Mouse (Mus musculus): ENCODE measurements around the gene Ctla2b. TPM values are rescaled to one million over a fixed set of nuclear protein-coding genes. Genes with fewer than 3 reads are reported as not detected.
"Not testable (repeated sequence)": the region's sequence is repeated elsewhere in the genome, so short reads cannot be mapped to it uniquely, and the experiment has no call there.

The Ctla2b gene
- total RNA-seq (2021) = 1 to 10 TPM in 1 of 2 experiments, not detected in 1; 2.1 TPM

- no peak for DNase-seq
Observed at GRCm38 (mm10) chr13:60897328-60897727, at the start of gene Ctla2b. TSS of gene Ctla2b (minus strand) at chr13:60897447.

DNA sequence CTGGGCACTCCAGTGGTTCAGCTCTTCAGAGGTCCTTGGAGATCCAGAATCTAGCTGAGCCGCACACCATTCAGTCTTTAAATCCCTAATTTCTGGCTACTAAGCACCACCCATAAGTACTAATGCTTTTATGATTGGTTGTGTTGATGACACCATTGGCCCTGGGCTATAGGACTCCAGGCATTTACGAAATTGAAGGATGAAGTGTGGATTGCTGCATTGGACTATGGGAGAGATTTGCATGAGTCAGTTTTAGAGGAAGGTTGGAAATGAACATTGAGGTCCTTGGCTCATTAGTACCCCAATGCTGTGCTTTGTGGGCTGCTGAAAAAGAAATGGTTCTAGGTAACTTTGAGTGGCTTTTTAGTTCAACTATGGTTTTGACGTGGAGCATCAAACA is 44.6 kb upstream of the Ctla2b start, which contains the start of gene Tpbpa:
Tpbpa (minus strand) TSS at position 101 of the 400 bp plus-strand sequence.
- DNase-seq; intact Hi-C loops (cut with DNase I): not testable (repeated sequence)

More at GRCm38 (mm10) chr13:60897328-60897727, at the start of gene Ctla2b:
- intact Hi-C loops (cut with DNase I) = no loop called here

GRCm38 (mm10) chr13:60936500-60936901 is 39.3 kb upstream of the Ctla2b start, which contains the start of the genes Gm49391 and Ctla2a:
TSS of gene Gm49391 (minus strand) at chr13:60936571.
TSS of gene Ctla2a (minus strand) at chr13:60936625.
- intact Hi-C loops (cut with DNase I) = no loop called here
- no peak for DNase-seq

GRCm38 (mm10) chr13:60935490-60935889 is 38.2 kb upstream of the Ctla2b start, which contains the start of gene Gm49393:
TSS of gene Gm49393 (minus strand) at chr13:60935590.
- intact Hi-C loops (cut with DNase I); DNase-seq: not testable (repeated sequence)

DNA sequence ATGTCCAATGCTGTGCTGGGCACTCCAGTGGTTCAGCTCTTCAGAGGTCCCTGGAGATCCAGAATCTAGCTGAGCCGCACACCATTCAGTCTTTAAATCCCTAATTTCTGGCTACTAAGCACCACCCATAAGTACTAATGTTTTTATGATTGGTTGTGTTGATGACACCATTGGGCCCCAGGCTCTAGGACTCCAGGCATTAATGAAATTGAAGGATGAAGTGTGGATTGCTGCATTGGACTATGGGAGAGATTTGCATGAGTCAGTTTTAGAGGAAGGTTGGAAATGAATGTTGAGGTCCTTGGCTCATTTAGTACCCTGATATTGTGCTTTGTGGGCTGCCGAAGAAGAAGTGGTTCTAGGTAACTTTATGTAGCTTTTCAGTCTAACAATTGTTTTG is 7.5 kb upstream of the Ctla2b start, which contains the start of gene Tpbpb:
Tpbpb (minus strand) TSS at position 101 of the 400 bp plus-strand sequence.
- DNase-seq; intact Hi-C loops (cut with DNase I): not testable (repeated sequence)

DNA sequence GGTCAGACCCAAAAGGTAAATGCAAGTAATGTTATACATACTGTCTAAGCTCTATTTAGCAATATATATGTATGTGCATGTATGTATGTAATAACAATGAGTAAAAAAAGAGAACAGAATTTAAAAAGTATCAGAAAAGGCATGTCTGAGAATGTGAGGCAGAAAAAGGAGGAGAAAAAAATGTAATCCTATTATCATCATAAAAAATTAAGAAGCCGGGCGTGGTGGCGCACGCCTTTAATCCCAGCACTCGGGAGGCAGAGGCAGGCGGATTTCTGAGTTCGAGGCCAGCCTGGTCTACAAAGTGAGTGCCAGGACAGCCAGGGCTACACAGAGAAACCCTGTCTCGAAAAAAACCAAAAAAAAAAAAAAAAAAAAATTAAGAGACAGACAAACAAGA is 453 bp downstream of the Ctla2b start, which contains the start of gene Gm49392:
Gm49392 (minus strand) TSS at position 101 of the 400 bp plus-strand sequence.
- intact Hi-C loops (cut with DNase I); DNase-seq: not testable (repeated sequence)

- no peak for DNase-seq
- intact Hi-C loops (cut with DNase I) = no loop called here
Observed at GRCm38 (mm10) chr13:60895406-60896160, 1.7 kb downstream of the Ctla2b start.

DNA sequence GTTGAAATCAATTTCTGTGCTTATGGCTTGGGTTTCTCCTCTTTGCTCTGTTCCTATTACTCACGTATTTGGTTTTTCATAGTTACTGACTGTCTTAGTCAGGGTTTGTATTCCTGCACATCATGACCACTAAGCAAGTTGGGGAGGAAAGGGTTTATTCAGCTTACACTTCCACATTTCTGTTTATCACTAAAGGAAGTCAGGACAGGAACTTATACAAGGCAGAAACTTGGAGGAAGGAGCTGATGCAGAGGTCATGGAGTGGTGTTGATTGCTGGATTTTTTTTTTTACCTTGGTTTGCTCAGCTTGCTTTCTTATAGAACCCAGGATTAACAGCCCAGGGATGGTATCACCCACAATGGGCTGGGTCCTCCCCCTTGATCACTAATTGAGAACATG is 4.9 kb downstream of the Ctla2b start:
- no peak for DNase-seq
- intact Hi-C loops (cut with DNase I) = no loop called here

GRCm38 (mm10) chr13:60864281-60864680 is 33.0 kb downstream of the Ctla2b start, which contains the start of gene 4930486L24Rik:
TSS of gene 4930486L24Rik (minus strand) at chr13:60864475.
- intact Hi-C loops (cut with DNase I) = no loop called here
- DNase-seq = no peak

GRCm38 (mm10) chr13:60848241-60849120 is 48.8 kb downstream of the Ctla2b start:
- DNase-seq = no peak
- intact Hi-C loops (cut with DNase I) = no loop called here

Other genes with a start within 250 kb of the Ctla2b start
- not detected for gene BC051665, start 111.1 kb downstream of the Ctla2b start, total RNA-seq (2021)
- gene Ctsll3, start 94.6 kb downstream of the Ctla2b start, total RNA-seq (2021) = not detected
- gene 4930486L24Rik, start 33.0 kb downstream of the Ctla2b start, total RNA-seq (2021) = not detected
- not detected for gene Gm49392, start 553 bp downstream of the Ctla2b start, total RNA-seq (2021)
- gene Tpbpb, start 7.4 kb upstream of the Ctla2b start, total RNA-seq (2021) = not detected
- gene Gm49393, start 38.1 kb upstream of the Ctla2b start, total RNA-seq (2021) = not detected
- 1 to 10 TPM; 1.2 to 2.5 TPM for gene Gm49391, start 39.1 kb upstream of the Ctla2b start, total RNA-seq (2021)
- gene Ctla2a, start 39.2 kb upstream of the Ctla2b start, total RNA-seq (2021) = 10 to 100 TPM; 14.8 to 16.7 TPM
- not detected for gene Tpbpa, start 44.5 kb upstream of the Ctla2b start, total RNA-seq (2021)
- gene Ctsj, start 108.5 kb upstream of the Ctla2b start, total RNA-seq (2021) = not detected
- gene Ctsq, start 143.2 kb upstream of the Ctla2b start, total RNA-seq (2021) = not detected